Mouse (Mus musculus): Measurements from ENCODE around the gene Schip1. TPM values are rescaled to one million over a fixed set of nuclear protein-coding genes. Genes with fewer than 3 reads are reported as not detected.

Schip1 gene
- polyA plus RNA-seq, 2 experiments = 1.1 to 1.6 TPM

DNA sequence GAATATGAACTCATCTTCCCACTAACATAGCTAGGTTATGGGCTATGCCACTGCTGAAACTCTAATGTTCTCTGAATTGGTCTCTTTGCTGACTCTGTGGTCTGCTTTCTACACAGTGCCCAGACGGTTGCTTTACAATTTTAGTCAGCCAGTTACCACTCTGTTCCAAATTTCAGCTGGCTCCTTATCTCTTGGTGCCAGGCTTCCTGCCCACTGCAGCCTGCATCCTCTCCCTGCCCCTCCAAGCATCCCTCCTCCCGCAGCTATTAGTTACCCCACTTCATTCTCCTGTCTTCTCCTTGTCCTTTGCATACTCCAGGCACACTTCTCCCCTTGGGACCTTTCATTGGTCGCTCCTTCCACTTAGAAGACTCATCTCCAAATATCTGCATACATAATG, 96.2 kb downstream of the Schip1 start:
- no peak overlapping the region for H3K27ac ChIP-seq
- DNase-seq (ENCODE audit: low read depth in 3 of 3, low spot score in 3 of 3) = no peak
- no peaks in the 10 kb centered on the region for H3K4me1 ChIP-seq (replicated peaks; ENCODE audit: control insufficient read depth in 2 of 2, insufficient read depth in 2 of 2, low read length in 1 of 2)
- WGBS (ENCODE audit: insufficient replicate concordance) = 8% methylated on average over 3 of the region's 3 CpGs
- H3K27me3 ChIP-seq (ENCODE audit: control insufficient read depth, insufficient read depth, low read length) = no peaks in the 10 kb centered on the region
- no peak overlapping the region for H3K4me2 ChIP-seq (ENCODE audit: low read depth)
- no peaks in the 10 kb centered on the region for H3K9me3 ChIP-seq (ENCODE audit: control insufficient read depth, low read length)
- H3K36me3 ChIP-seq (replicated peaks; ENCODE audit: control insufficient read depth, insufficient read depth, low read depth) = no peaks in the 10 kb centered on the region
- ATAC-seq (ENCODE audit: insufficient read depth) = peak; percentile 39; the same call in 1 of the 2 replicates
- no peak for TF ChIP-seq CTCF (IDR thresholded peaks at IDR 0.05; ENCODE audit: low read depth)
- peak; percentile 29; the same call in 1 of the 2 replicates for TF ChIP-seq EP300 (IDR thresholded peaks at IDR 0.05; ENCODE audit: low read depth)
- H3K4me3 ChIP-seq (ENCODE audit: insufficient read depth in 1 of 2, low read depth in 2 of 2, low read length in 2 of 2) = no peak overlapping the region
- H3K9ac ChIP-seq (replicated peaks) = no peak overlapping the region

DNA sequence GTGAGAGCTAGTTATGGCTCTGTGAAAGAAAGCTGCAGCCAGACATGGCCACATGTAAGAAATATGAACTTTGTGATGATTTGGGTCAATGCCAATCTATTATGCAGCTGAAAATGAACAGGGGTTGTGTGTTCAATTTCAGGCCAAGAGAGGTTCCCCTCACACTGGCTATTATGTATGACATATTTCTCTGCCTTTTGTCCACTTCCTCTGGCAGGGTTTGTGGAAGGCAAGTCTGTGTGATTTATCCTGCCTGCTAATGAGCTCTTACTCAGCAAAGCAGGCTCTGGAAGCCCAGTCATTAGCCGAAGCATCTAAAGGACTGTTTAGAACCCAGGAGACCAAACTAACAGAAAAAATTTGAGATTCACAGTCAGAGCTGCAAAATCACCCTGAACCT, 113.6 kb downstream of the Schip1 start:
- no peak for ATAC-seq (ENCODE audit: insufficient read depth)

GRCm38 (mm10) chr3:68187471-68187870, 122.9 kb downstream of the Schip1 start:
- no peaks in the 10 kb centered on the region for H3K27me3 ChIP-seq (ENCODE audit: control insufficient read depth, insufficient read depth, low read length)
- no peak for DNase-seq (ENCODE audit: low read depth in 3 of 3, low spot score in 3 of 3)
- H3K4me2 ChIP-seq (ENCODE audit: low read depth) = no peak overlapping the region
- WGBS (ENCODE audit: insufficient replicate concordance) = 43% methylated on average over 8 of the region's 8 CpGs
- TF ChIP-seq CTCF (IDR thresholded peaks at IDR 0.05; ENCODE audit: low read depth) (no peak), EP300 (IDR thresholded peaks at IDR 0.05; ENCODE audit: low read depth) (no peak)
- no peaks in the 10 kb centered on the region for H3K4me1 ChIP-seq (replicated peaks; ENCODE audit: control insufficient read depth in 2 of 2, insufficient read depth in 2 of 2, low read length in 1 of 2)
- no peak overlapping the region for H3K4me3 ChIP-seq (ENCODE audit: insufficient read depth in 1 of 2, low read depth in 2 of 2, low read length in 2 of 2)
- no peak overlapping the region for H3K9ac ChIP-seq (replicated peaks)
- no peaks in the 10 kb centered on the region for H3K9me3 ChIP-seq (ENCODE audit: control insufficient read depth, low read length)
- no peaks in the 10 kb centered on the region for H3K36me3 ChIP-seq (replicated peaks; ENCODE audit: control insufficient read depth, insufficient read depth, low read depth)
- no peak for ATAC-seq (ENCODE audit: insufficient read depth)
- no peak overlapping the region for H3K27ac ChIP-seq

More for the DNA sequence above, 113.6 kb downstream of the Schip1 start:
- Histone ChIP-seq H3K9ac (replicated peaks) (no peak overlapping the region), H3K27me3 (ENCODE audit: control insufficient read depth, insufficient read depth, low read length) (no peaks in the 10 kb centered on the region), H3K4me2 (ENCODE audit: low read depth) (no peak overlapping the region), H3K4me3 (ENCODE audit: insufficient read depth in 1 of 2, low read depth in 2 of 2, low read length in 2 of 2) (no peak overlapping the region), H3K4me1 (replicated peaks; ENCODE audit: control insufficient read depth in 2 of 2, insufficient read depth in 2 of 2, low read length in 1 of 2) (no peaks in the 10 kb centered on the region), H3K36me3 (replicated peaks; ENCODE audit: control insufficient read depth, insufficient read depth, low read depth) (no peaks in the 10 kb centered on the region), H3K27ac (no peak overlapping the region), H3K9me3 (ENCODE audit: control insufficient read depth, low read length) (no peaks in the 10 kb centered on the region)
- no peak for DNase-seq (ENCODE audit: low read depth in 3 of 3, low spot score in 3 of 3)
- TF ChIP-seq EP300 (IDR thresholded peaks at IDR 0.05; ENCODE audit: low read depth) (no peak), CTCF (IDR thresholded peaks at IDR 0.05; ENCODE audit: low read depth) (no peak)
- 54% methylated on average over 1 of the region's 1 CpGs for WGBS (ENCODE audit: insufficient replicate concordance)

- H3K9ac ChIP-seq (replicated peaks) = no peak overlapping the region
- H3K9me3 ChIP-seq (ENCODE audit: control insufficient read depth, low read length) = no peaks in the 10 kb centered on the region
- no peaks in the 10 kb centered on the region for H3K4me1 ChIP-seq (replicated peaks; ENCODE audit: control insufficient read depth in 2 of 2, insufficient read depth in 2 of 2, low read length in 1 of 2)
- DNase-seq (ENCODE audit: low read depth in 3 of 3, low spot score in 3 of 3) = no peak
- ATAC-seq (ENCODE audit: insufficient read depth) = no peak
- no peak overlapping the region for H3K27ac ChIP-seq
- no peak overlapping the region for H3K4me2 ChIP-seq (ENCODE audit: low read depth)
- TF ChIP-seq CTCF (IDR thresholded peaks at IDR 0.05; ENCODE audit: low read depth) (no peak), EP300 (IDR thresholded peaks at IDR 0.05; ENCODE audit: low read depth) (no peak)
- H3K36me3 ChIP-seq (replicated peaks; ENCODE audit: control insufficient read depth, insufficient read depth, low read depth) = no peaks in the 10 kb centered on the region
- H3K4me3 ChIP-seq (ENCODE audit: insufficient read depth in 1 of 2, low read depth in 2 of 2, low read length in 2 of 2) = no peak overlapping the region
- WGBS (ENCODE audit: insufficient replicate concordance) = 37% methylated on average over 2 of the region's 2 CpGs
- no peaks in the 10 kb centered on the region for H3K27me3 ChIP-seq (ENCODE audit: control insufficient read depth, insufficient read depth, low read length)
These were observed 124.5 kb downstream of the Schip1 start for GRCm38 (mm10) chr3:68189100-68189499.

GRCm38 (mm10) chr3:68196933-68197332, 132.3 kb downstream of the Schip1 start:
- WGBS (ENCODE audit: insufficient replicate concordance) = 57% methylated on average over 1 of the region's 1 CpGs
- no peaks in the 10 kb centered on the region for H3K9me3 ChIP-seq (ENCODE audit: control insufficient read depth, low read length)
- no peak for TF ChIP-seq CTCF (IDR thresholded peaks at IDR 0.05; ENCODE audit: low read depth)
- no peak for TF ChIP-seq EP300 (IDR thresholded peaks at IDR 0.05; ENCODE audit: low read depth)
- no peaks in the 10 kb centered on the region for H3K36me3 ChIP-seq (replicated peaks; ENCODE audit: control insufficient read depth, insufficient read depth, low read depth)
- DNase-seq (ENCODE audit: low read depth in 3 of 3, low spot score in 3 of 3) (no peak), ATAC-seq (ENCODE audit: insufficient read depth) (no peak)
- H3K9ac ChIP-seq (replicated peaks) = no peak overlapping the region
- no peak overlapping the region for H3K4me3 ChIP-seq (ENCODE audit: insufficient read depth in 1 of 2, low read depth in 2 of 2, low read length in 2 of 2)
- H3K4me2 ChIP-seq (ENCODE audit: low read depth) = no peak overlapping the region
- H3K4me1 ChIP-seq (replicated peaks; ENCODE audit: control insufficient read depth in 2 of 2, insufficient read depth in 2 of 2, low read length in 1 of 2) = no peaks in the 10 kb centered on the region
- H3K27me3 ChIP-seq (ENCODE audit: control insufficient read depth, insufficient read depth, low read length) = no peaks in the 10 kb centered on the region
- no peak overlapping the region for H3K27ac ChIP-seq
